Mouse (Mus musculus) cortical plate, adult 2 months (tissue): ENCODE measurements at regions not wholly inside any gene's neighbourhood (a gene's known extent, or its start where the extent isn't known, plus 50 kb on each side); places are given as distances from the start of the nearest gene placed in this dataset.

Experiments
- H3K27ac ChIP-seq: fragments of 200-500 bp; 2 replicates; pipeline ENCODE4 v1.5.1; 2012; ENCODE audit warnings: low read length, control low read depth, inconsistent platforms; ENCODE audit not compliant: insufficient read depth
- H3K4me1 ChIP-seq: fragments of 200-500 bp; 2 replicates; pipeline ENCODE4 v1.6.1; 2011; ENCODE audit warnings: low read length; ENCODE audit not compliant: control insufficient read depth, insufficient read depth
- H3K4me3 ChIP-seq: fragments of 200-500 bp; 2 replicates; pipeline ENCODE4 v1.5.1; 2011; ENCODE audit warnings: mild to moderate bottlenecking, low read length, control low read depth; ENCODE audit not compliant: insufficient read depth
- CTCF ChIP-seq: fragments of 200-500 bp; IDR thresholded peaks from 2 replicates; pipeline ENCODE4 v1.5.1; 2011; ENCODE audit warnings: mild to moderate bottlenecking, control low read depth, low read length; ENCODE audit not compliant: insufficient read depth; ENCODE audit errors: extremely low read depth
- POLR2A ChIP-seq: fragments of 200-500 bp; IDR thresholded peaks from 2 replicates; pipeline ENCODE4 v1.6.1; 2011; ENCODE audit warnings: mild to moderate bottlenecking, low read length, control low read depth; ENCODE audit not compliant: insufficient read depth; ENCODE audit errors: extremely low read depth

- TF ChIP-seq POLR2A (no peak), CTCF (no peak)
- no peak overlapping the region for H3K4me3 ChIP-seq
- no peak overlapping the region for H3K27ac ChIP-seq
- no peaks in the 10 kb centered on the region for H3K4me1 ChIP-seq
These were observed 801.8 kb upstream of the B3galt2 start for GRCm38 (mm10) chr1:142838663-142839062.

DNA sequence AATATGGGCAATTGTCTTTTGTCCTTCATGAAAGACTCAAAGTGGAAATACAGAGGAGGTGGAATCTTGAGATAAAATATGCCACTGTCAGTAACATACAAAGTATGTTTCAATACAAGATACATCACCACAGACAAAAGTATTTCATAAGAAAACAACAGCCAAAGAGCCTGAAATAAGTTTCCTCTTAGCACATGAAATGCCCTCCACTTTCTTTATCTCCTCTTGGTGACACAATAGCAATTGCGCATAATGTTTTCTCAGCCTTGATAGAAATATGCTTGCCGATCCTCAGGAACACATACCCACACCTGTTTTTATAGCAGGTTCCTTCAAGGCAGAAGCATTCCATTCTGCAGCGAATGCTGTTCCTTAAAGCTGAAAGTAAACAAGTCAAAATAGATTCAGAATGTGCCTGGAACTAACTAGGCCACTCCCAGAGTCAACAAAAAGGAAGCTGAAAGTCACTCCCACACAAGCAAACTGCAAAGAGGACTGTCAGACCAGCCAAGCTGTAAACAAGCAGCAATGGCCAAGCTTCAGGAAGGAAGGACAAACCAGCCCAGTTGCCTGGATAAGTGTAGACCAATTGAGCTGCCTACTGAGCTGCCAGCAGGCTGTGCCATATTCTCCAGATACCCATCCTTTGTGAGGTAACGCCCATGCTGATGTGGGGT lies 773.3 kb upstream of the B3galt2 start:
- TF ChIP-seq CTCF (no peak), POLR2A (no peak)
- no peak overlapping the region for H3K27ac ChIP-seq
- no peaks in the 10 kb centered on the region for H3K4me1 ChIP-seq
- no peak overlapping the region for H3K4me3 ChIP-seq

DNA sequence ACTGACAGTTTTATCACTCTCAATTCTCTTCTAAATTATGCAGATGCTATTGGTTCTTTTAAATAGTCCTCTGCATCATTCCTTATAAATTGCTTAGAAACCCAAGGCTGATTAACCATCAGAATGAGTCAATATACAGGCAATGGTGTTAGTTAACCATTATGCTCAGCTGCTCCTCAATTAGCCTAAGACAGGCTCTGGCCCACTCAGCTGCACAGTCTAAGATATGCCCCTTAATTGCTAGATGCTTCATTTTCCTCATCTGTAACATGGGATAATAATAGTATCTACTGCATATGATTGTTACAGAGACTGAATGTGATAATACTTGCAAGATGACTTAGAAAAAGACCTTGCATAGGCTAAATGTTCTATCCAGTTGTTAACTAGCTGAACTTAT lies 748.6 kb upstream of the B3galt2 start:
- H3K4me1 ChIP-seq: no peaks in the 10 kb centered on the region
- TF ChIP-seq POLR2A (no peak), CTCF (no peak)
- no peak overlapping the region for H3K4me3 ChIP-seq

DNA sequence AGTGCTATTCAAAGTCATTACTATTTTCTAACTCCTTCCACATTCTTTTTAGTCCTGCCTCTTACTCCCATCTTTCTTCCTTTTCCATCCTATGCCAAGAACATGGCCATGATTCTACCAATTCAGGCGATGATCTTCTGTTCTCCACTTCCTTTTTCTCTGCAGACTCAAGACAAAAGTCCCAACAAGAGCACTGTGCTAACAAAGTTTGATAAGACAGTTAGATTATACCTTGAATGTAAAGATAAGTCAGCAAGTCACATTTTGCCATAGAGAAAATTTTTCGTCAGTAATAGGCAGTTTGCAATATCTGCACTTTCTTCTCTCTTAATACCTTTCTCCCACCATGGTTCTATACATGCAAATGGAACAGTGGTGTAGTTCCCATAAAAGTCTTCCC lies 747.3 kb upstream of the B3galt2 start:
- TF ChIP-seq POLR2A: no peak
- no peak overlapping the region for H3K27ac ChIP-seq
- H3K4me3 ChIP-seq: no peak overlapping the region
- H3K4me1 ChIP-seq: no peaks in the 10 kb centered on the region

More for the DNA sequence above, 748.6 kb upstream of the B3galt2 start:
- no peak overlapping the region for H3K27ac ChIP-seq

GRCm38 (mm10) chr1:142894145-142894544 lies 746.3 kb upstream of the B3galt2 start:
- no peak overlapping the region for H3K4me3 ChIP-seq
- H3K27ac ChIP-seq: no peak overlapping the region
- TF ChIP-seq POLR2A (no peak), CTCF (no peak)
- H3K4me1 ChIP-seq: no peaks in the 10 kb centered on the region

DNA sequence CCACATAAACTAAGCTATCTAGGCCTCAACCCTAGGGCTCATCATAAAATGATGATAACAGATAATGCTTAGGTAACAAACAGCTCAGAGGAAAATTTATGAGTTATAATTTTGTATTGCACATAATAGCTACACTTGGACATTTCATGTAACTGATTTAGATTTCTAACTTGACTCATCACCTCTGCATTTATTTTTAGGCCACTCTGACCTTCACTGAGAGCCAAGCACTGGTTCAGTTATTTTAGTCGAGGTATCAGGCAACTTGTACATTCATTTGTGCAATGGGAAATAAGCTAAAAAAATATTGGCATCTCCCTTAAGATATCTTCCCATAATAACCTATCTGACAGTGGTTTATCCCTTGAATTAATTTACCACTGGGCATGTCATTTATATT lies 745.4 kb upstream of the B3galt2 start:
- H3K27ac ChIP-seq: no peak overlapping the region
- no peak overlapping the region for H3K4me3 ChIP-seq
- TF ChIP-seq POLR2A (no peak), CTCF (no peak)
- no peaks in the 10 kb centered on the region for H3K4me1 ChIP-seq

- H3K27ac ChIP-seq: no peak overlapping the region
- H3K4me3 ChIP-seq: no peak overlapping the region
- no peaks in the 10 kb centered on the region for H3K4me1 ChIP-seq
- TF ChIP-seq POLR2A: no peak
- TF ChIP-seq CTCF: no peak
These were observed 730.6 kb upstream of the B3galt2 start for GRCm38 (mm10) chr1:142909907-142910306.

GRCm38 (mm10) chr1:142956686-142957085 lies 683.8 kb upstream of the B3galt2 start:
- Histone ChIP-seq H3K4me1 (no peaks in the 10 kb centered on the region), H3K27ac (no peak overlapping the region), H3K4me3 (no peak overlapping the region)
- no peak for TF ChIP-seq CTCF
- no peak for TF ChIP-seq POLR2A

DNA sequence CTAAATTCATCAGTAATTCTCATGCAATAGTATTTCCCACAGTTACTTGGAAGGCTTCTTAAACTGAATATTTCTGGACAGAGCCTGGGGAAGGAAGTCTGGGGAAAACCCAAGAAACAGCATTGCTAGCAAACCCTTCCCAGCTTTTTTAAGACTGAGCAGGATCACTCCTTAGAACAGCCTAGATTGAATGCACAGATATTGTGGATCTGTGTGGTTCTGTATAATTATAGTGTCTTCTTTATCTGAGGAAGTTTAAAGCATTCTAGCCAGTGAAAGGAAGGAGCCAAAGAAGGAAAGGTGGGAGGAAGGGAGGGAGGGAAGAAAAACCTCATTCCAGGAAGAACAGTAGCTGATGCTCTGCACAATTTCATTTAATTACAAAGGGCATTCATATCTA lies 669.0 kb upstream of the B3galt2 start:
- TF ChIP-seq CTCF (no peak), POLR2A (no peak)
- no peak overlapping the region for H3K4me3 ChIP-seq
- H3K4me1 ChIP-seq: no peaks in the 10 kb centered on the region; the same call in 1 of the 2 replicates
- no peak overlapping the region for H3K27ac ChIP-seq

DNA sequence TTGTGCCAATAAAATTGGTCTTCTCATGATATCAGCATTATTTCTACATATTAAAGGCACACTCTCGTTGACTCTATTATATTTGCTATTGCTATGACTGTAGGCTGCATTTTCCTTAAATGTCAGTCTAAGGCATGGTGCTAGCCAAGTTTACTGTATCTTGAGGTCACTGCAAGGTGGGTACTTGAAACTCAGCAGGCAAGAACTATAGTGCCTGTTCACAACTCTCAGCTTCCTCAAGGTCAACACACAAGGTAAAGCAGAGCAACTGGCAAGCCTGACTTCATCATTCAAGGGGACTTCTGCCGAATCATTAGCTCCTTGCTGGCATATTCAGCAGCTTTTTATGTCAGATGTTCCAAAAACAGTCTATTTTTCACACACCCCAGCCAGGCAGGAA lies 667.1 kb upstream of the B3galt2 start:
- Histone ChIP-seq H3K27ac (peak overlapping the region; percentile 46; the same call in 1 of the 2 replicates), H3K4me1 (no peaks in the 10 kb centered on the region; the same call in 1 of the 2 replicates), H3K4me3 (no peak overlapping the region)
- TF ChIP-seq CTCF (no peak), POLR2A (no peak)
